Mouse (Mus musculus): ENCODE results near the gene Kansl3.

DNA sequence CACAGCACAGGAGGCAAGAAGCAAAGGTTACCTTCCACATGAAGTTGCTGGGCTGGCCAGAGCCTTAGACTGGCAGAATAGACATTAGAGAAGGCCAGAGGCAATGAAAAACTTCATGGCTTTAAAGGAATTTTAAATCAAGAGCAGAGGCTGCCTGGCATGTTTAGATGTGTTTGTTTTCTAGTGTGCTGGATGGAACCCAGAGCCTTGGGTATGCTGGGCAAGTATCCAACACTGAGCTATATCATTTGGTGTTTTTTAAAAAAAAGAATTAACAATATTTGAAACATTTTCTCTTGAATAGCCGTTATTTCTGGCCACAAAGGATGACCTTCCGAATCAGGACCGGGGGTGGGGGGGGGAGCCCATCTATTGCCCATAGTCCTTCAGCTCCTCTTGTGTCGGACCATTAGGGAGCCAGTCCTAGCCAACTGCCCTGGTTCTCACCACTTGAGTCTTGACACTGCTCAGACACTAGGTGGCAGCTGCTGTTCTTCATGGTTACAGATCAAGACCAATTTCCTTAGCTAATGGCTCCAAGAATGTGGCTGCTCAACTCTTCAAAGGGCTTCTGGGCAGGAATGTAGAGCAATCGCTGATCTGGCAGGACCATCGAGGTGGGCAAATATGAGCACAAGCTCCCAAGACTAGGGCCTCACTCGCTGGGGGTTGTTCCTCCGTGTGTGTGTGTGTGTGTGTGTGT, 45.1 kb downstream of the Kansl3 start:
- TF ChIP-seq CTCF (IDR thresholded peaks at IDR 0.05; ENCODE audit: borderline replicate concordance, insufficient read depth, low read length), result peak; percentile 66; the same call in 1 of the 2 replicates
- no peak for TF ChIP-seq POLR2A (IDR thresholded peaks at IDR 0.05; ENCODE audit: low read depth, low read length)

All from embryonic fibroblast, embryonic 13.5 days (primary cell).